Mouse (Mus musculus) thymus, adult 2 months (tissue): ENCODE measurements around the gene Carmil3. TPM values are rescaled to one million over a fixed set of nuclear protein-coding genes. Genes with fewer than 3 reads are reported as not detected.

Source experiments
- DNase-seq: peaks from one replicate; pipeline ENCODE4 v3.0.0; 2021
- H3K27ac ChIP-seq: fragments of 200-500 bp; 2 replicates; pipeline ENCODE4 v1.5.1; 2012; ENCODE audit warnings: low read length, control low read depth; ENCODE audit not compliant: control insufficient read depth, insufficient read depth
- H3K27me3 ChIP-seq: fragments of 200-500 bp; 2 replicates; pipeline ENCODE4 v1.6.1; 2012; ENCODE audit warnings: mild to moderate bottlenecking, low read length, moderate library complexity, mixed read lengths; ENCODE audit not compliant: control insufficient read depth, insufficient read depth
- H3K36me3 ChIP-seq: fragments of 200-500 bp; 2 replicates; pipeline ENCODE4 v1.6.1; 2012; ENCODE audit warnings: mild to moderate bottlenecking, low read length, moderate library complexity; ENCODE audit not compliant: control insufficient read depth, insufficient read depth
- H3K4me1 ChIP-seq: fragments of 200-500 bp; replicated peaks from 2 replicates; pipeline ENCODE4 v1.6.1; 2012; ENCODE audit warnings: low read length; ENCODE audit not compliant: control insufficient read depth, insufficient read depth
- H3K4me3 ChIP-seq: fragments of 200-500 bp; 2 replicates; pipeline ENCODE4 v1.5.1; 2012; ENCODE audit warnings: mild to moderate bottlenecking, low read length, control low read depth, moderate library complexity; ENCODE audit not compliant: control insufficient read depth, insufficient read depth
- CTCF ChIP-seq: fragments of 200-500 bp; IDR thresholded peaks from 2 replicates; pipeline ENCODE4 v1.5.1; 2012; ENCODE audit warnings: mild to moderate bottlenecking, control low read depth, low read length, moderate library complexity, borderline replicate concordance; ENCODE audit not compliant: control insufficient read depth, poor library complexity, insufficient read depth; ENCODE audit errors: extremely low read depth
- POLR2A ChIP-seq: fragments of 200-500 bp; IDR thresholded peaks from 2 replicates; pipeline ENCODE4 v1.6.1; 2012; ENCODE audit warnings: mild to moderate bottlenecking, low read length, control low read depth, moderate library complexity; ENCODE audit not compliant: control insufficient read depth, poor library complexity, insufficient read depth; ENCODE audit errors: extremely low read depth
- WGBS: fragments of 180-500 bp; shearing (Covaris S2); methylation state at CpG from one replicate; pipeline ENCODE4 v1.1.7; 2018; 5-methylcytosine and 5-hydroxymethylcytosine counted together
- polyA plus RNA-seq: library from polyadenylated mRNA; depleted of rRNA; stranded (reverse); fragments of >200 nt; gene quantifications from 2 replicates; pipeline ENCODE4 v1.2.3, GENCODE M21; 2012

Carmil3 gene
- polyA plus RNA-seq, 1 experiment: 25.4 TPM

DNA sequence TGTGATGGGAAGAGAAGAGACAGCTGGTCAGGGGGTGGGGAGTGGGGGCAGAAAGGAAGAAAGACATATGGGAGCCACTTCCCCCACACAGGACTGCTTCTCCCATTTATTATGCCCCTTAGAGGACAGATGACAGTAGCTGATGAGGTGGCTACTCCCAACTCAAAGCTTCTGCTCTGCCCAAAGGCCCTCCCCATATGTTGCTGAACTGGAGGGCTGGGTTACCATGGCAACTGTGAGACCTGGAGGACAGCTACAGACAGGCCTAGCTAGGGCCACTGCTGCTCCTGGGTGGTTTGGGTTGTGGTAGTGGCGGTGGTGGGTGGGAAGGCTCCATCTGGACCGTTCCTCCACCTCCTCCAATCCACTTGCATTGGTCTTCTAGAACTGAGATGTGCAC, 28.4 kb downstream of the Carmil3 start:
- Histone ChIP-seq H3K4me3 (no peak overlapping the region), H3K27me3 (peaks cover 18% of the 10 kb centered on the region; the same call in 1 of the 2 replicates), H3K36me3 (no peaks in the 10 kb centered on the region), H3K27ac (no peak overlapping the region), H3K4me1 (no peaks in the 10 kb centered on the region; the same call in 1 of the 2 replicates)
- no peak for DNase-seq
- 80% methylated on average over 2 of the region's 2 CpGs for WGBS
- no peak for TF ChIP-seq CTCF
- no peak for TF ChIP-seq POLR2A

GRCm38 (mm10) chr14:55519604-55520003, 29.2 kb downstream of the Carmil3 start:
- TF ChIP-seq POLR2A (no peak), CTCF (no peak)
- peaks cover 18% of the 10 kb centered on the region; the same call in 1 of the 2 replicates for H3K27me3 ChIP-seq

DNA sequence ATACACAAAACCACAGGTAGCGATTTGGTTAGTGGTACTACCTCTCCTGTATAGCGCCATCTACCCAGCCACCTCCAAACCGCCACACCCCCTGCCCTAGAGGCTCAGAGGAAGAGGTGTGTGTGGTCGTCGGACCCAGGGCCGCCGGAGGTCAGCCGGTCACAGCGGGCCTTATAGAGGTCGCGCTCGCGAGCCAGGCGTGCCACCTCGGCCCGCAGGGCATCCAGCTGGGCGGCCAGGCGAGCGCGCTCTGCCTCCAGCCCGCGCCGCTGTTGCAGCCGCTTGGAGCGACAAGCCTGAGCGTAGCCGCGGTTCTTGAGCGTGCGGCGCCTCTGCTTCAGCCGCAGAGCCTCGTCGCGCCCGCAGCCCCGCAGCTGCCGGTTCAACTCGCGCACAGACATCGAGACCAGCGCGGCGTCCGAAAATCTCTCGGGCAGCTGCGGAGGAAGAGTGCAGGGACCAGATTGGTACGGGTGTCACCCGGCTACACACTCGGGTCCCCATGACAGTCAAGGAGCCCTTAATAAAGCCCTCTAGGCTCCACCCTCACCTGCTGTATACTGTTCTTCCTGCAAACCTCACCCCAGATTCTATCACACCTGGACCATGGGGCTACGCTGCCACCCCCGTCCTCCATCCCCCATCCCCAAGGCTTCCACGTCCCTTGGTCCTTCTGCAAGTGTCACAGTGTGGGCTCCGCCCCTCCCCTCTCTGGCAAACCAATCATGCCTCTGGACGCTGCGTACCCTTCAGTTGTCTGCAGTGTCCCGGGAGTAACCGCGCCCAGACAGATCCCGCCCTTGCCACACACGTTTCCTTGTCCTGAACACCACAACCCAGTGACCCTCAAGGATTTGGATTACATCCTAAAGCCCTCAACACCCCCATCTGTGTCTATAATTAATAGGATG, 30.3 kb downstream of the Carmil3 start:
- DNase-seq: no peak
- 3% methylated on average over 61 of the region's 61 CpGs for WGBS
- Histone ChIP-seq H3K27ac (no peak overlapping the region), H3K27me3 (peaks cover 18% of the 10 kb centered on the region; the same call in 1 of the 2 replicates), H3K4me3 (peak overlapping the region; percentile 18; the same call in 1 of the 2 replicates), H3K4me1 (no peaks in the 10 kb centered on the region; the same call in 1 of the 2 replicates), H3K36me3 (no peaks in the 10 kb centered on the region)
- TF ChIP-seq POLR2A (no peak), CTCF (no peak)

More at GRCm38 (mm10) chr14:55519604-55520003, 29.2 kb downstream of the Carmil3 start:
- Histone ChIP-seq H3K4me3 (no peak overlapping the region), H3K27ac (no peak overlapping the region), H3K4me1 (no peaks in the 10 kb centered on the region; the same call in 1 of the 2 replicates), H3K36me3 (no peaks in the 10 kb centered on the region)
- DNase-seq: no peak
- WGBS: 75% methylated on average over 4 of the region's 4 CpGs

GRCm38 (mm10) chr14:55524062-55524461, 33.6 kb downstream of the Carmil3 start:
- no peak for TF ChIP-seq POLR2A
- no peak for TF ChIP-seq CTCF
- DNase-seq: no peak
- H3K4me1 ChIP-seq: no peaks in the 10 kb centered on the region; the same call in 1 of the 2 replicates
- no peak overlapping the region for H3K27ac ChIP-seq
- peaks cover 18% of the 10 kb centered on the region; the same call in 1 of the 2 replicates for H3K27me3 ChIP-seq
- H3K4me3 ChIP-seq: no peak overlapping the region
- H3K36me3 ChIP-seq: no peaks in the 10 kb centered on the region
- WGBS: 55% methylated on average over 4 of the region's 4 CpGs

GRCm38 (mm10) chr14:55524785-55525184, 34.3 kb downstream of the Carmil3 start, which contains the start of gene Nrl:
Gene Nrl, minus strand, starts transcription at chr14:55524981.
- TF ChIP-seq POLR2A (no peak), CTCF (no peak)

GRCm38 (mm10) chr14:55526674-55527073, 36.2 kb downstream of the Carmil3 start:
- Histone ChIP-seq H3K36me3 (no peaks in the 10 kb centered on the region), H3K4me1 (no peaks in the 10 kb centered on the region), H3K27ac (no peak overlapping the region), H3K4me3 (no peak overlapping the region), H3K27me3 (peaks cover 4% of the 10 kb centered on the region; the same call in 1 of the 2 replicates)
- TF ChIP-seq POLR2A (no peak), CTCF (no peak)
- DNase-seq: no peak
- WGBS: 90% methylated on average over 2 of the region's 2 CpGs

More at GRCm38 (mm10) chr14:55524785-55525184, 34.3 kb downstream of the Carmil3 start, which contains the start of gene Nrl:
- Histone ChIP-seq H3K4me3 (no peak within 1 kb of the TSS), H3K36me3 (no peaks in the 10 kb centered on the region), H3K27me3 (peaks cover 14% of the 10 kb centered on the region; the same call in 1 of the 2 replicates), H3K27ac (no peak within 1 kb of the TSS), H3K4me1 (no peaks in the 10 kb centered on the region; the same call in 1 of the 2 replicates)
- no peak for DNase-seq
- 60% methylated on average over 8 of the region's 8 CpGs for WGBS
